Mouse (Mus musculus): ENCODE data around the gene Klf9. TPM values are rescaled to one million over a fixed set of nuclear protein-coding genes. Genes with fewer than 3 reads are reported as not detected.

The Klf9 gene
- polyA plus RNA-seq, 2 experiments = 2.1 TPM

- Histone ChIP-seq H3K9ac (ENCODE audit: low read depth, low read length, severe bottlenecking) (no peak overlapping the region), H3K27me3 (ENCODE audit: control insufficient read depth, insufficient read depth, low read length) (peaks cover 25% of the 10 kb centered on the region), H3K27ac (replicated peaks; ENCODE audit: low read depth, low read length) (no peak overlapping the region), H3K4me1 (ENCODE audit: control insufficient read depth, insufficient read depth, low read length) (peaks cover 28% of the 10 kb centered on the region), H3K36me3 (ENCODE audit: control insufficient read depth, insufficient read depth, low read length) (no peaks in the 10 kb centered on the region), H3K9me3 (ENCODE audit: control insufficient read depth, low read length) (no peaks in the 10 kb centered on the region), H3K4me2 (replicated peaks; ENCODE audit: low read depth, low read length, severe bottlenecking) (no peak overlapping the region), H3K4me3 (replicated peaks; ENCODE audit: low read length) (no peak overlapping the region)
- TF ChIP-seq POLR2A (IDR thresholded peaks at IDR 0.05; ENCODE audit: borderline replicate concordance, extremely low read depth, insufficient read depth, insufficient read length) = no peak
- WGBS = 54% methylated on average over 3 of the region's 3 CpGs
- no peak for ATAC-seq (ENCODE audit: low FRiP score, low read depth)
- DNase-seq (ENCODE audit: low spot score) = no peak
Measured at GRCm38 (mm10) chr19:23132106-23132635, 8.9 kb upstream of the Klf9 start.

DNA sequence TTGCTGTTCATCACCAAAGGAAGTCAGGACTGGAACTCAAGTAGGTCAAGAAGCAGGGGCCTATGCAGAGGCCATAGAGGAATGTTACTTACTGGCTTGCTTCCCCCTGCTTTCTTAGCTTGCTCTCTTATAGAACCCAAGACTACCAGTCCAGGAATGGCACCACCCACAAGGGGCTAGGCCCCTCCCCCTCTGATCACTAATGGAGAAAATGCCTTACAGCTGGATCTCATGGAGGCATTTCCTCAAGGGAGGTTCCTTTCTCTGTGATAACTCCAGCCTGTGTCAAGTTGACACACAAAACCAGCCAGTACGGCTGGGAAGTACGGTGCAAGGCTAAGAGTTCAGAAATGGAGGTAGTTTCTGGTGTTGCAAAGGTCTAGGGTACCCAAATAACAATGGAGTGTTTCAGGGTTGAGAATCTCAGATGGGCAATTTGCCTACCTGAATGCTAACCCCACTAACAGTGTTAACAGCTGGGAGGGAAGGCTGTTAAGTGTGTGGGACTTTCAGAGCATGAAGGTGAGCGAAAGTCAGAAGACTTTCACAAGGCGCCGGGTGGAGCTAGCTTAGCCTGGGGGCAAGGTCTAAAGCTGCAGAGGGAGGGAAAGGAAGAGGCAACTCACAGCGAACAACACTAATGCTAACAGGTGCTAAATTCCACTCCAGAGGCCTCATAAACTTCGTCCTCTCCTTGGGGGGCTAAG lies 8.2 kb upstream of the Klf9 start:
- Histone ChIP-seq H3K4me1 (ENCODE audit: control insufficient read depth, insufficient read depth, low read length) (peaks cover 28% of the 10 kb centered on the region), H3K27me3 (ENCODE audit: control insufficient read depth, insufficient read depth, low read length) (peaks cover 25% of the 10 kb centered on the region), H3K9me3 (ENCODE audit: control insufficient read depth, low read length) (no peaks in the 10 kb centered on the region), H3K4me3 (replicated peaks; ENCODE audit: low read length) (no peak overlapping the region), H3K36me3 (ENCODE audit: control insufficient read depth, insufficient read depth, low read length) (no peaks in the 10 kb centered on the region), H3K9ac (ENCODE audit: low read depth, low read length, severe bottlenecking) (no peak overlapping the region), H3K4me2 (replicated peaks; ENCODE audit: low read depth, low read length, severe bottlenecking) (no peak overlapping the region), H3K27ac (replicated peaks; ENCODE audit: low read depth, low read length) (no peak overlapping the region)
- TF ChIP-seq POLR2A (IDR thresholded peaks at IDR 0.05; ENCODE audit: borderline replicate concordance, extremely low read depth, insufficient read depth, insufficient read length) = no peak
- ATAC-seq (ENCODE audit: low FRiP score, low read depth) (no peak), DNase-seq (ENCODE audit: low spot score) (no peak)
- WGBS = 6% methylated on average over 7 of the region's 7 CpGs

GRCm38 (mm10) chr19:23133427-23134094 lies 7.5 kb upstream of the Klf9 start:
- WGBS = 9% methylated on average over 9 of the region's 9 CpGs
- Histone ChIP-seq H3K9ac (ENCODE audit: low read depth, low read length, severe bottlenecking) (no peak overlapping the region), H3K27me3 (ENCODE audit: control insufficient read depth, insufficient read depth, low read length) (peaks cover 25% of the 10 kb centered on the region), H3K36me3 (ENCODE audit: control insufficient read depth, insufficient read depth, low read length) (no peaks in the 10 kb centered on the region), H3K4me2 (replicated peaks; ENCODE audit: low read depth, low read length, severe bottlenecking) (peak overlapping the region; percentile 90), H3K27ac (replicated peaks; ENCODE audit: low read depth, low read length) (no peak overlapping the region), H3K9me3 (ENCODE audit: control insufficient read depth, low read length) (no peaks in the 10 kb centered on the region), H3K4me1 (ENCODE audit: control insufficient read depth, insufficient read depth, low read length) (peaks cover 28% of the 10 kb centered on the region), H3K4me3 (replicated peaks; ENCODE audit: low read length) (no peak overlapping the region)
- DNase-seq (ENCODE audit: low spot score) (no peak), ATAC-seq (ENCODE audit: low FRiP score, low read depth) (no peak)
- no peak for TF ChIP-seq POLR2A (IDR thresholded peaks at IDR 0.05; ENCODE audit: borderline replicate concordance, extremely low read depth, insufficient read depth, insufficient read length)

DNA sequence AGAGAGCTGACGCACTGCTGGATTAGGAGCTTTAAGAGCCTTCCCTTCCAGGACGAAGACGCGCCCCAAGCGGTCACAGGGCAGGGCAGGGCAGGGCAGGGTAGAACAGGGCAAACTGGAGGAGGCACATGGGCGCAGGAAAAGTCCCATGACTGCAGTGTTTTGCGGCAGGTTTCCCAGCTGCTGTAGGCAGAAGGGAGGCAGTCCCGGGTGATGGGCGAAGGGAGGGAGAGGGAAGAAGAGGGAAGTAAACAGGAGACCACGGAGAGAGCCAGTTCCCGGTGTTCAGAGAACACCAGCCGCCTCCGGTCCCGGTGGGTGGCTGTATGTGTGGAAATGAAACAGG lies 7.0 kb upstream of the Klf9 start:
- peaks cover 25% of the 10 kb centered on the region for H3K27me3 ChIP-seq (ENCODE audit: control insufficient read depth, insufficient read depth, low read length)
- no peak overlapping the region for H3K27ac ChIP-seq (replicated peaks; ENCODE audit: low read depth, low read length)
- no peak overlapping the region for H3K9ac ChIP-seq (ENCODE audit: low read depth, low read length, severe bottlenecking)
- H3K9me3 ChIP-seq (ENCODE audit: control insufficient read depth, low read length) = no peaks in the 10 kb centered on the region
- H3K36me3 ChIP-seq (ENCODE audit: control insufficient read depth, insufficient read depth, low read length) = no peaks in the 10 kb centered on the region
- H3K4me1 ChIP-seq (ENCODE audit: control insufficient read depth, insufficient read depth, low read length) = peaks cover 28% of the 10 kb centered on the region
- no peak for TF ChIP-seq POLR2A (IDR thresholded peaks at IDR 0.05; ENCODE audit: borderline replicate concordance, extremely low read depth, insufficient read depth, insufficient read length)
- ATAC-seq (ENCODE audit: low FRiP score, low read depth) = no peak
- 3% methylated on average over 14 of the region's 14 CpGs for WGBS
- H3K4me2 ChIP-seq (replicated peaks; ENCODE audit: low read depth, low read length, severe bottlenecking) = peak overlapping the region; percentile 90
- H3K4me3 ChIP-seq (replicated peaks; ENCODE audit: low read length) = peak overlapping the region; percentile 39
- DNase-seq (ENCODE audit: low spot score) = no peak

- 1% methylated on average over 47 of the region's 47 CpGs for WGBS
- DNase-seq (ENCODE audit: low spot score) (no peak), ATAC-seq (ENCODE audit: low FRiP score, low read depth) (peak; percentile 27)
- TF ChIP-seq POLR2A (IDR thresholded peaks at IDR 0.05; ENCODE audit: borderline replicate concordance, extremely low read depth, insufficient read depth, insufficient read length) = no peak
- Histone ChIP-seq H3K36me3 (ENCODE audit: control insufficient read depth, insufficient read depth, low read length) (no peaks in the 10 kb centered on the region), H3K9ac (ENCODE audit: low read depth, low read length, severe bottlenecking) (peak overlapping the region; percentile 45; the same call in 1 of the 2 replicates), H3K9me3 (ENCODE audit: control insufficient read depth, low read length) (no peaks in the 10 kb centered on the region), H3K27me3 (ENCODE audit: control insufficient read depth, insufficient read depth, low read length) (peaks cover 25% of the 10 kb centered on the region), H3K4me2 (replicated peaks; ENCODE audit: low read depth, low read length, severe bottlenecking) (peak overlapping the region; percentile 90), H3K27ac (replicated peaks; ENCODE audit: low read depth, low read length) (no peak overlapping the region), H3K4me1 (ENCODE audit: control insufficient read depth, insufficient read depth, low read length) (peaks cover 28% of the 10 kb centered on the region), H3K4me3 (replicated peaks; ENCODE audit: low read length) (peak overlapping the region; percentile 39)
Measured at GRCm38 (mm10) chr19:23134441-23135301, 6.4 kb upstream of the Klf9 start.

All from limb, embryonic 14.5 days (tissue).